In the genomic region with DNA sequence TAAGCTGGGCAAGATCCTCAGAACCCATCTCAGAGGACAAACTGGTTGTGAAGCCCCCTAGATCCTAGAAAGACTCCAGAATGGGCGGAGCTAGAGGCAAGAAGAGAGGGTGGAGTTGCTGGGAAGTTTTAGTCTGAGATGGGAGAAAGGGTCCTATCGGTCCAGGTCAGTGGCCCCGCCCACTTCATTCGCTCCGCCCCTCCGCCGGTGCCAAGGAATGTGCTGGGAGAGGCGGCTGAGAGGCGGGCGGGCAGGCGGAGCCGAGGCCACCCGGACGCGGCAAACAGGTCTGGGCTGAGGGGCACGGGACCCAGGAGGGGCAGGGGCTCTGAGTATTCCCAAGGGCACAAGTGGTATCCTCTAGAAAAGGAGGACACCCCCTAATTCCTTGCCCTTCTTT, we compare ENCODE assay signal across 8 mouse cellular contexts. TPM values are rescaled to one million over a fixed set of nuclear protein-coding genes. Genes with fewer than 3 reads are reported as not detected.
DNase-seq lines count a peak whose midpoint lies in the region; ATAC-seq and TF ChIP-seq lines count a peak whose summit lies in the region.

A gene (plus strand): TSS at position 248 of the 400 bp plus-strand sequence.

- DNase-seq in cerebellum, postnatal 14 days = peak; percentile 33 to 57
- DNase-seq in cerebellum, adult 11-12 months = no peak
- DNase-seq in embryo, embryonic 9.5 days (ENCODE audit: extremely low spot score) = peak; percentile 76
- DNase-seq in heart, embryonic 10.5 days (ENCODE audit: low spot score) = peak; percentile 91
- DNase-seq in liver, postnatal 0 days = peak; percentile 85
- no peak for DNase-seq in left cerebral cortex, adult 18-20 months (ENCODE audit: low spot score in 2 of 2)

- H3K36me3 ChIP-seq in heart, embryonic 10.5 days = peaks cover 38% of the 10 kb centered on the region
- peaks cover 31% of the 10 kb centered on the region for H3K36me3 ChIP-seq in kidney, embryonic 14.5 days (ENCODE audit: control insufficient read depth, insufficient read depth, low read length)
- H3K36me3 ChIP-seq in liver, postnatal 0 days (replicated peaks; ENCODE audit: insufficient read depth, low read length) = peaks cover 35% of the 10 kb centered on the region
- peaks cover 28% of the 10 kb centered on the region for H3K36me3 ChIP-seq in small intestine, adult 2 months (ENCODE audit: control insufficient read depth, insufficient read depth, low read length)

- ATAC-seq in kidney, embryonic 14.5 days (ENCODE audit: low FRiP score, low TSS enrichment) = peak; percentile 36; the same call in 1 of the 2 replicates
- ATAC-seq in liver, postnatal 0 days = peak; percentile 42

- H3K27ac ChIP-seq in heart, embryonic 10.5 days = peak within 1 kb of the TSS; percentile 63
- no peak within 1 kb of the TSS for H3K27ac ChIP-seq in kidney, embryonic 14.5 days (ENCODE audit: low read depth, low read length)
- peak within 1 kb of the TSS; percentile 57 for H3K27ac ChIP-seq in liver, postnatal 0 days (ENCODE audit: low read depth)
- no peak within 1 kb of the TSS for H3K27ac ChIP-seq in small intestine, adult 2 months (ENCODE audit: insufficient read depth, low read depth, low read length)

- TF ChIP-seq CTCF in liver, postnatal 0 days (IDR thresholded peaks at IDR 0.05; ENCODE audit: low read depth) = no peak
- TF ChIP-seq CTCF in small intestine, adult 2 months (IDR thresholded peaks at IDR 0.05; ENCODE audit: extremely low read depth, insufficient read length, insufficient replicate concordance, low read depth, low read length) = no peak

- peaks cover 63% of the 10 kb centered on the region for H3K4me1 ChIP-seq in heart, embryonic 10.5 days
- peaks cover 4% of the 10 kb centered on the region; the same call in 1 of the 2 replicates for H3K4me1 ChIP-seq in kidney, embryonic 14.5 days (ENCODE audit: control insufficient read depth, insufficient read depth, low read length)
- peaks cover 22% of the 10 kb centered on the region for H3K4me1 ChIP-seq in liver, postnatal 0 days (ENCODE audit: insufficient read depth)
- H3K4me1 ChIP-seq in small intestine, adult 2 months (ENCODE audit: control insufficient read depth, insufficient read depth, insufficient read length, low read length) = peaks cover 3% of the 10 kb centered on the region; the same call in 1 of the 2 replicates

- no peaks in the 10 kb centered on the region for H3K9me3 ChIP-seq in heart, embryonic 10.5 days
- H3K9me3 ChIP-seq in kidney, embryonic 14.5 days (ENCODE audit: control insufficient read depth, low read length) = no peaks in the 10 kb centered on the region
- H3K9me3 ChIP-seq in liver, postnatal 0 days (ENCODE audit: low read length) = no peaks in the 10 kb centered on the region

- no peak for TF ChIP-seq POLR2A in small intestine, adult 2 months (IDR thresholded peaks at IDR 0.05; ENCODE audit: low read depth, low read length)

- peaks cover 37% of the 10 kb centered on the region for H3K27me3 ChIP-seq in heart, embryonic 10.5 days (ENCODE audit: insufficient read depth, poor library complexity, severe bottlenecking)
- peaks cover 13% of the 10 kb centered on the region for H3K27me3 ChIP-seq in kidney, embryonic 14.5 days (ENCODE audit: control insufficient read depth, insufficient read depth, low read length)
- H3K27me3 ChIP-seq in liver, postnatal 0 days (ENCODE audit: insufficient read depth, low read length) = peaks cover 14% of the 10 kb centered on the region
- 0 out of 2 replicates have a peak, but pooled peaks cover 5% of the 10 kb centered on the region for H3K27me3 ChIP-seq in small intestine, adult 2 months (ENCODE audit: control insufficient read depth, insufficient read depth, low read length)

- H3K4me3 ChIP-seq in heart, embryonic 10.5 days = peak within 1 kb of the TSS; percentile 40
- H3K4me3 ChIP-seq in kidney, embryonic 14.5 days (ENCODE audit: low read length) = peak within 1 kb of the TSS; percentile 0; the same call in 1 of the 2 replicates
- peak within 1 kb of the TSS; percentile 36 for H3K4me3 ChIP-seq in liver, postnatal 0 days (ENCODE audit: low read depth, low read length)
- peak within 1 kb of the TSS; percentile 4; the same call in 1 of the 2 replicates for H3K4me3 ChIP-seq in small intestine, adult 2 months (ENCODE audit: low read depth, low read length)

- WGBS in heart, embryonic 10.5 days = under 1% methylated on average over 16 of the region's 16 CpGs
- WGBS in kidney, embryonic 14.5 days = 1% methylated on average over 16 of the region's 16 CpGs
- 11% methylated on average over 16 of the region's 16 CpGs for WGBS in liver, postnatal 0 days (ENCODE audit: insufficient replicate concordance)
- WGBS in small intestine, adult 2 months = 8% methylated on average over 16 of the region's 16 CpGs

- TF ChIP-seq EP300 in liver, postnatal 0 days (IDR thresholded peaks at IDR 0.05; ENCODE audit: low read depth) = no peak

- H3K9ac ChIP-seq in kidney, embryonic 14.5 days (ENCODE audit: low read depth, low read length) = peak within 1 kb of the TSS; percentile 28; the same call in 1 of the 2 replicates
- peak within 1 kb of the TSS; percentile 23; the same call in 1 of the 2 replicates for H3K9ac ChIP-seq in liver, postnatal 0 days (replicated peaks)

- H3K4me2 ChIP-seq in kidney, embryonic 14.5 days (replicated peaks; ENCODE audit: low read depth, low read length) = peak within 1 kb of the TSS; percentile 9
- peak within 1 kb of the TSS; percentile 51 for H3K4me2 ChIP-seq in liver, postnatal 0 days (ENCODE audit: low read depth, low read length)

RNA-seq across cellular contexts. Expression of the gene that starts here (rescaled TPM):
- 1.7 and 2.2 TPM in 2 replicates for polyA plus RNA-seq in heart, embryonic 10.5 days (2016; fragmentation: Nextera tagmentation; extraction: Ambion mirVana)
- 7.9 and 8.5 TPM in 2 replicates for polyA plus RNA-seq in kidney, embryonic 14.5 days (2014; fragmentation: Nextera tagmentation; extraction: Ambion mirVana)
- polyA plus RNA-seq in liver, postnatal 0 days (2015; fragmentation: Nextera tagmentation; extraction: Ambion mirVana) = 1.7 and 2.0 TPM in 2 replicates
- polyA plus RNA-seq in small intestine, adult 2 months (2012; rRNA removed) = 1.5 and 1.7 TPM in 2 replicates
- 10 to 100 TPM in 1 of 2 experiments, 1 to 10 TPM in 1; 8.6 to 11.0 TPM for total RNA-seq in left cerebral cortex, adult 18-20 months (2021)

Comparison
In these comparisons a context has a peak if more than half of its experiments do, and no peak if none do; other contexts are left out.
1. DNase-seq: peak in cerebellum, postnatal 14 days (2 of 2), embryo, embryonic 9.5 days (single experiment), heart, embryonic 10.5 days (single experiment) and liver, postnatal 0 days (single experiment); none in cerebellum, adult 11-12 months (single experiment) and left cerebral cortex, adult 18-20 months (0 of 2).
2. H3K27ac ChIP-seq: peak in heart, embryonic 10.5 days (single experiment) and liver, postnatal 0 days (single experiment); none in kidney, embryonic 14.5 days (single experiment) and small intestine, adult 2 months (single experiment).
3. Peak in every context shown above with its lines, with median percentiles within 50 percentile points of each other: H3K4me3 ChIP-seq.